Mouse (Mus musculus) midbrain, embryonic 10.5 days (tissue): Measurements from ENCODE around the gene Rgs14. TPM values are rescaled to one million over a fixed set of nuclear protein-coding genes. Genes with fewer than 3 reads are reported as not detected.

Experiments used
- DNase-seq: peaks from one replicate; pipeline ENCODE4 v3.0.0-alpha.2; 2017; ENCODE audit warnings: low spot score
- H3K27ac ChIP-seq: fragments of 300-500 bp; sonication (generic); replicated peaks from 2 replicates; pipeline ENCODE4 v1.5.1; 2016; ENCODE audit warnings: mild to moderate bottlenecking
- H3K27me3 ChIP-seq: fragments of 300-500 bp; sonication (generic); 2 replicates; pipeline ENCODE4 v1.6.1; 2016; ENCODE audit warnings: low read depth, mild to moderate bottlenecking; ENCODE audit not compliant: poor library complexity, severe bottlenecking
- H3K36me3 ChIP-seq: fragments of 300-500 bp; sonication (generic); 2 replicates; pipeline ENCODE4 v1.6.1; 2016; ENCODE audit warnings: mild to moderate bottlenecking, moderate library complexity
- H3K4me1 ChIP-seq: fragments of 300-500 bp; sonication (generic); 2 replicates; pipeline ENCODE4 v1.6.1; 2016
- H3K4me3 ChIP-seq: fragments of 300-500 bp; sonication (generic); 2 replicates; pipeline ENCODE4 v1.5.1; 2016; ENCODE audit warnings: mild to moderate bottlenecking, moderate library complexity
- H3K9me3 ChIP-seq: fragments of 300-500 bp; sonication (generic); replicated peaks from 2 replicates; pipeline ENCODE4 v1.6.1; 2016; ENCODE audit warnings: mild to moderate bottlenecking
- WGBS: fragments of 180-500 bp; shearing (Covaris S2); methylation state at CpG from one replicate; pipeline ENCODE4 v1.1.7; 2016; 5-methylcytosine and 5-hydroxymethylcytosine counted together
- polyA plus RNA-seq: library from polyadenylated mRNA; unstranded; fragments of >200 nt; fragmentation: Nextera tagmentation; extraction: Ambion mirVana; gene quantifications from 2 replicates; pipeline ENCODE4 v1.2.1, GENCODE M21; 2016

The Rgs14 gene
- polyA plus RNA-seq, 1 experiment from 2014 or later: 0.41 TPM

GRCm38 (mm10) chr13:55414743-55415380 is 45.3 kb downstream of the Rgs14 start, which contains the start of gene Pfn3:
Gene Pfn3, minus strand, starts transcription at chr13:55415232.
- Histone ChIP-seq H3K4me1 (peaks cover 15% of the 10 kb centered on the region), H3K27me3 (peaks cover 67% of the 10 kb centered on the region), H3K4me3 (peak within 1 kb of the TSS; percentile 52), H3K36me3 (no peaks in the 10 kb centered on the region), H3K27ac (no peak within 1 kb of the TSS; the same call in 1 of the 2 replicates), H3K9me3 (no peaks in the 10 kb centered on the region)
- WGBS: 10% methylated on average over 41 of the region's 41 CpGs
- DNase-seq: peak; percentile 58

DNA sequence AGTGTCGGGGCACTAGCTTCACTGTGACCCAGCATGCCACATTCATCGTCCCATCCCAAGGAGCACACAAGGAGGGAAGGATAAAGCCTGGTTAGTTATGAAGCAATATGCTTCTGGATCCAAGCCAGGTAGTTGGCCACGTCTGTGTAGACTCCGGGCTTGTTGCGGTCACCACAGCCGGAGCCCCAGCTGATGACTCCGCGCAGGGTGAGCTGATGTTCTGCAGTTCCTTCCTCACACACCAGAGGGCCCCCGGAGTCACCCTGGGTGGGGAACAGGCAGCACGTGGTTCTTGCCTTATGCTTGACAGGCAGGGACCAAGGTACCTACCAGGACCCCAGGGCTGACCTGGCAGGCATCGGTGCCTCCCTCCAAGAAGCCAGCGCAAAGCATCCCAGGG is 48.5 kb downstream of the Rgs14 start:
- DNase-seq: peak; percentile 82
- Histone ChIP-seq H3K4me1 (peaks cover 33% of the 10 kb centered on the region), H3K4me3 (no peak overlapping the region), H3K9me3 (no peaks in the 10 kb centered on the region), H3K27me3 (peaks cover 89% of the 10 kb centered on the region), H3K27ac (no peak overlapping the region), H3K36me3 (no peaks in the 10 kb centered on the region)
- WGBS: 14% methylated on average over 12 of the region's 12 CpGs

GRCm38 (mm10) chr13:55419142-55419541 is 49.6 kb downstream of the Rgs14 start:
- Histone ChIP-seq H3K9me3 (no peaks in the 10 kb centered on the region), H3K36me3 (no peaks in the 10 kb centered on the region), H3K27me3 (peaks cover 81% of the 10 kb centered on the region), H3K4me3 (no peak overlapping the region), H3K27ac (no peak overlapping the region), H3K4me1 (peaks cover 33% of the 10 kb centered on the region)
- no peak for DNase-seq
- 87% methylated on average over 5 of the region's 5 CpGs for whole genome bisulfite sequencing

DNA sequence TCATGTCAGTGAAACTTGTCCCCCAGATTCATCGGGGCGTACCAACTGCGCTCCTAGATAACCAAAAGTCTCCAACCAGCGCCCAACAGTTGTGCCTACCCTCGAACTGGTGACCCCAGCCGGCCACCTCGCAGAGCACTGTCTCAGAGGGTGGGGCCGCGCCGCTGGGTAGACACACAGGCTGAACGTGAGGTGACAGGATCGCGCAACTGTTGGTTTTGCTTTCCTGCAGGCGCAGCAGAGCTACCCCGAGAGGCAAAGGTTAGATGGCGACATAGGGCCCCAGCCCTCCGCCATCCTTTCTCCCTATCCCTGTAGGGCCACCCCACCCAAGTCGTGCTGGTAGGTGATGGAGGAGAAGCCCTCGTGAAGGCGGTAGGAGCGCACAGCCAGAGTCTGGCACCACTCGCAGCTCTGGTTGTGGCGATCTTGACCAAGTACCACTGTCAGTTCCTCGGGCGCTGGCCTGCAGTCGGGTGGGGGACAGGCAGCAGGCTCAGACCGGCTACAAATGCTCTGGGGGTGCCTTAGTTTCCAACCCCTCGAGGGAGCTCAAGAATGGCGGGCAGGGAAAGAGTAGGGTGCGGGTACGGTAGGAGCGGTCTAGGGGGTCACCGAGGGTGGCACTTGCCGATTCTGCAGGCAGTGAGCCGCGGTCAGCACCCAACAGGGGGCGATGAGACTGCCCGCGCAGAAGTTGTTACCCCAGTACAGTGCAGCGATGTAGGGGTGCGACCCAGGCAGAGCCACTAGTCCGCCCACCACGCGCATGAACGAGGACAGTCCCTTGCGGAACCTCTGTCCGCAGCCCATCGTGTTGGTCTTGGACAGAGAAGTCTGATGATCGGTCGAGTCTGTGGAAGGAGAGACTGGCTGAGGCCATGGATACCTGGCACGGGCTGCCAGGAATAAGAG is 50.7 kb downstream of the Rgs14 start:
- H3K27me3 ChIP-seq: peaks cover 70% of the 10 kb centered on the region
- H3K9me3 ChIP-seq: no peaks in the 10 kb centered on the region
- DNase-seq: no peak
- no peaks in the 10 kb centered on the region for H3K36me3 ChIP-seq
- H3K4me3 ChIP-seq: peak overlapping the region; percentile 39; the same call in 1 of the 2 replicates
- H3K4me1 ChIP-seq: peaks cover 26% of the 10 kb centered on the region
- H3K27ac ChIP-seq: no peak overlapping the region; the same call in 1 of the 2 replicates
- 34% methylated on average over 51 of the region's 51 CpGs for WGBS

DNA sequence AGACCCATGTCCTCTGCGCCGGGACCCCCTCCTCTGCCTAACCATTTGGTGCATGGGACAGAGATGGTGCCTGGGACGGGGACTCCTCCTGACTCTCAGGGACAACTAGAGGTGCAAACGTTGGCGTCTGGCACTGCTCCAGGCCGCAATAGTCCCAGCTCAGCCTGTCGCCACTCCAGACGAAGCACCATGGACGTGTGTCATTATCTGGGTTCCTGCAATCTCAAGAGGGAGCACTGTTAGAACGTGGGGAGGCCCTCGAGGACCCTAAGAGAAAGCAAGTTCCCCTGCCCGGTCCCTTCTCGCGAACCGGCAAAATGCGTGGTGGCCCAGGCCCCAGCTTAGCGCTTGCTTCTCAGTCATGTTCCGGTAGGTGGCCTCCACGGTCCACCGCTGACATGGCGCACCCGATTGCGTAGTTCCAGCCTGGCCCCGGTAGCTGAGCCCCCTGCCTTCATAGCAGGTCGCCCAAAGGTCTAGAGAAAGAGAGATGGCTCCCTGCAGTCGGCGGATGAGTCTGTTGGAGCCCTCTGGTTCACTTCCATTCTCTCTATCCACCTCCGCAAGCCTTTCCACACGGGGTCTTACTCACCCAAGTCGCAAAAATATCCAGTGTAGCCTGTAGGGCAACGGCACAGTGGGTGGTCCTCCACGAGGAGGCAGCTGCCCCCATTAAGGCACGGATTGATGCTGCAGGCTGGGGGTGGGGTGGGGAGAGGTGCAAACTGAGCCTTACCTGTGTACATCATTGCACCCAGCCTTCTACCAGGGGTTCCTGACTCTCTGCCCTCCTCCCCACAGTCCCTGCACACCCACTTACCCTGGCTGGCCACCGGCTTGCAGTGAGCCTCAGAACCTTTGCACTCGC is 51.6 kb downstream of the Rgs14 start:
- Histone ChIP-seq H3K27ac (no peak overlapping the region; the same call in 1 of the 2 replicates), H3K27me3 (peaks cover 65% of the 10 kb centered on the region), H3K9me3 (no peaks in the 10 kb centered on the region), H3K36me3 (no peaks in the 10 kb centered on the region), H3K4me1 (peaks cover 25% of the 10 kb centered on the region), H3K4me3 (peak overlapping the region; percentile 39)
- peak; percentile 72 for DNase-seq
- 18% methylated on average over 35 of the region's 35 CpGs for WGBS

DNA sequence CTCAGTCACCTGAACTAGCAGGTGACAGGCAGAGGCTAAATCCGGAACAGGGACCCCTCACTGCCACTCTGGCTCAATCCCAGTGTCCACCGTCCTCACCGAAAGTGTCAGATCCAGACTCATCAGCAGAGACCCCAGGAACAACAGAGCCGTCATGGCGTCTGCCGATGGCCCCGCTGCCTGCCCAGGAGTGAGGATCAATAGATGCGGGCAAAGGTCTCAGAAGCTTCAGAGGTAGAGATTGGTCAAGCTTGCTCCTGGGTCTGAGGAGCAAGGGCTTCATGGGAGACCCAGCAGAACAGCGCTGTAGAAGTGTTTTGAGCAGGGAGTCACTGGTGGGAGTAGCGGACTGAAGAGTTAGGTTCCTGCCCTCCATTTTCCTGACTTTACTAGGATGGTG is 57.1 kb downstream of the Rgs14 start, which contains the start of gene F12:
TSS of gene F12 (minus strand) at position 181 of the 400 bp plus-strand sequence.
- no peak within 1 kb of the TSS for H3K4me3 ChIP-seq
- H3K27me3 ChIP-seq: peaks cover 17% of the 10 kb centered on the region
- DNase-seq: no peak
- peaks cover 3% of the 10 kb centered on the region for H3K4me1 ChIP-seq
- H3K9me3 ChIP-seq: no peaks in the 10 kb centered on the region
- H3K27ac ChIP-seq: no peak within 1 kb of the TSS
- WGBS: 91% methylated on average over 10 of the region's 10 CpGs
- no peaks in the 10 kb centered on the region for H3K36me3 ChIP-seq

- 78% methylated on average over 12 of the region's 12 CpGs for WGBS
- H3K27me3 ChIP-seq: no peaks in the 10 kb centered on the region
- H3K27ac ChIP-seq: no peak overlapping the region
- 0 out of 2 replicates have a peak, but pooled peaks cover 6% of the 10 kb centered on the region for H3K9me3 ChIP-seq
- DNase-seq: no peak
- H3K4me3 ChIP-seq: no peak overlapping the region
- H3K36me3 ChIP-seq: no peaks in the 10 kb centered on the region
- H3K4me1 ChIP-seq: no peaks in the 10 kb centered on the region
Observed at GRCm38 (mm10) chr13:55429226-55429888, 59.8 kb downstream of the Rgs14 start.

- 92% methylated on average over 2 of the region's 2 CpGs for WGBS
- no peak for DNase-seq
Observed at GRCm38 (mm10) chr13:55430566-55430965, 61.0 kb downstream of the Rgs14 start.

GRCm38 (mm10) chr13:55431889-55432685 is 62.6 kb downstream of the Rgs14 start:
- no peaks in the 10 kb centered on the region for H3K36me3 ChIP-seq
- H3K4me1 ChIP-seq: no peaks in the 10 kb centered on the region
- no peak overlapping the region for H3K27ac ChIP-seq
- peaks cover 6% of the 10 kb centered on the region; the same call in 1 of the 2 replicates for H3K9me3 ChIP-seq
- H3K4me3 ChIP-seq: no peak overlapping the region
- WGBS: 79% methylated on average over 10 of the region's 10 CpGs
- no peak for DNase-seq
- no peaks in the 10 kb centered on the region for H3K27me3 ChIP-seq

More at GRCm38 (mm10) chr13:55430566-55430965, 61.0 kb downstream of the Rgs14 start:
- Histone ChIP-seq H3K27ac (no peak overlapping the region), H3K36me3 (no peaks in the 10 kb centered on the region), H3K4me3 (no peak overlapping the region), H3K4me1 (no peaks in the 10 kb centered on the region), H3K9me3 (0 out of 2 replicates have a peak, but pooled peaks cover 6% of the 10 kb centered on the region), H3K27me3 (no peaks in the 10 kb centered on the region)
